Mouse (Mus musculus): Measurements from ENCODE around the gene Ggact. TPM values are rescaled to one million over a fixed set of nuclear protein-coding genes. Genes with fewer than 3 reads are reported as not detected.

Gene Ggact
- polyA plus RNA-seq, 1 experiment from 2014 or later, result 17.7 TPM

DNA sequence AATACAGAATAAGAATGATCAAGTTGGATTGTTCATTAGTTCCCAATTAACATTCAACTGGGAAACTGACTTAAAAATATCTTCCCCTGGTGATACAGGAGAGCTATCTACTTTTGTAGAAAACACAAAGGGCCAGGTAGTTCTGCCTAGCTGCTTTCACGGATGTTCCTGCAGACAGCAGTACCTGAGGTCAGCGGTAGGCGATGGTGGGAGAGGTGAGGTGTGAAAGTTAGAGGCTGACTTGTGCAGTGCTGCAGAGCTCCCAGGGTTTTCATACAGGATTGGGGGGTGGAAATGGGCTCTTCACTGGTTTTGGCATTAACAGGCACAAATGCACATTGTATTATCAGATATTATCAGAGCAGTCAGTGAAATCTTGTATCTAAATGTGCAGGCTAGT lies 35.8 kb downstream of the Ggact start:
- no peak overlapping the region for H3K4me2 ChIP-seq (ENCODE audit: low read depth, low read length)
- no peaks in the 10 kb centered on the region for H3K9me3 ChIP-seq (ENCODE audit: control insufficient read depth, low read length)
- H3K36me3 ChIP-seq (ENCODE audit: control insufficient read depth, insufficient read depth, low read length), result no peaks in the 10 kb centered on the region
- H3K27ac ChIP-seq (ENCODE audit: low read length), result no peak overlapping the region
- no peaks in the 10 kb centered on the region for H3K27me3 ChIP-seq (ENCODE audit: control insufficient read depth, insufficient read depth, low read depth, low read length)
- H3K9ac ChIP-seq (ENCODE audit: low read length), result no peak overlapping the region
- H3K4me3 ChIP-seq (ENCODE audit: low read length), result no peak overlapping the region
- ATAC-seq (ENCODE audit: low read depth), result no peak
- no peaks in the 10 kb centered on the region for H3K4me1 ChIP-seq (replicated peaks; ENCODE audit: control insufficient read depth, insufficient read depth, low read length)
- WGBS, result 69% methylated on average over 3 of the region's 3 CpGs

DNA sequence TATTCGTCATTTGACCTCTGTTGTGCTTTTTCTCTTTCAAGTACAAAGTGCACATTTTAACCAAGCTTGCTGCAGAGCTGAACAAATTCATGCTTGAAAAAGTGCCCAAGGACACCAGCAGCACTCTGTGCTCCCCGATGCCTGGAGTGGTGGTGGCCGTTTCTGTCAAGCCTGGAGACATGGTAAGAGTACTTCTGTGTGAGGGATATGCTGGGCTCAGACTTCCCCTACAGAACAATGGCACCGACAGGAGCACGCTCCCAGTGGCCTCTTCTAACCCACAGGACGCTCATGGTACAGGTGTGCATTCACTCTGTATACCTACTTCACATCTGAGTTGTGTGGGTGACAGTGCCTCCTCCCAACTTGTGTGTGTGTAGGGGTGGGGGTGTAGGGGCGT lies 36.8 kb downstream of the Ggact start:
- WGBS, result 63% methylated on average over 7 of the region's 7 CpGs
- ATAC-seq (ENCODE audit: low read depth), result no peak

DNA sequence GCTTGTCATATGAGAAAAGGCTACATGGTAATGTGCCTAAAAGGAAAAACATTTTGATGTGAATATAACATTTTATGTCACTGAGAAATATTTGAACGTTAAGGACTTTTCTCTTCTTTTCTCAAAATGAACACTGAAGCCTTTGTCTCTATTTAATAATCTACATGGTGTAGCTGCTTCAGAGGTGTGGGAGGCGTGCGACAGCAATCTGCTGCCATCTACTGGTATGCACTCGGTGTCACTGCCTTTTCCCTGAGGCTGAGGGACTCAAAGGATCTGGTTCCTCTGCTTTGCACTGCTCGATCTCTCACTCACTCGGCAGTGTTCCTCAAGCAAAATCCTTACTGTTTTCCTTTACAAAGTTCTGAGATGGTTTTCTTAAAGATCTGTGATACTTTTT lies 37.4 kb downstream of the Ggact start:
- Histone ChIP-seq H3K36me3 (ENCODE audit: control insufficient read depth, insufficient read depth, low read length) (no peaks in the 10 kb centered on the region), H3K4me2 (ENCODE audit: low read depth, low read length) (no peak overlapping the region), H3K27me3 (ENCODE audit: control insufficient read depth, insufficient read depth, low read depth, low read length) (no peaks in the 10 kb centered on the region), H3K4me3 (ENCODE audit: low read length) (no peak overlapping the region), H3K9me3 (ENCODE audit: control insufficient read depth, low read length) (no peaks in the 10 kb centered on the region), H3K27ac (ENCODE audit: low read length) (no peak overlapping the region), H3K4me1 (replicated peaks; ENCODE audit: control insufficient read depth, insufficient read depth, low read length) (no peaks in the 10 kb centered on the region), H3K9ac (ENCODE audit: low read length) (no peak overlapping the region)
- peak; percentile 92 for ATAC-seq (ENCODE audit: low read depth)
- WGBS, result 2% methylated on average over 6 of the region's 6 CpGs

More for the DNA sequence above, 36.8 kb downstream of the Ggact start:
- Histone ChIP-seq H3K4me1 (replicated peaks; ENCODE audit: control insufficient read depth, insufficient read depth, low read length) (no peaks in the 10 kb centered on the region), H3K4me2 (ENCODE audit: low read depth, low read length) (no peak overlapping the region), H3K27ac (ENCODE audit: low read length) (no peak overlapping the region), H3K27me3 (ENCODE audit: control insufficient read depth, insufficient read depth, low read depth, low read length) (no peaks in the 10 kb centered on the region), H3K9me3 (ENCODE audit: control insufficient read depth, low read length) (no peaks in the 10 kb centered on the region), H3K9ac (ENCODE audit: low read length) (no peak overlapping the region), H3K36me3 (ENCODE audit: control insufficient read depth, insufficient read depth, low read length) (no peaks in the 10 kb centered on the region), H3K4me3 (ENCODE audit: low read length) (no peak overlapping the region)

DNA sequence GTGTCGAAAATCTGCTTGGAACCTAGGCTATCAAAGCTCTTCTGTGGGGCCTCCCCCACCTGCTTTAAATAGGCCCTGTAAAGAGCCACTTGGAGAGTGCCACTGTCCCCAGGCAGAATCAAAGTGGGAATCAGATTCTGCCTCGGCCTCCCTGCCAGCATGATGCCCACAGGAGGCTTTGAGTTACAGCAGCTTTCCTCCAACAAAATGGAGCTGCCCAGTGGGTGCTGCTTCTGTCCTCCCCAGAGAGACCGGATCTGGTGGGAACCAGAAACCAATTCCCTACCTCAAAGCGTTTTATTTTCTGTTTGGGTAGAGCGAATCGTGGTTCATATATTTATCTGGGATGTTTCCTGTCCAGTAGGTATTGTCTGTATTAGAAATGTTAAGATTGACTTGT lies 37.9 kb downstream of the Ggact start:
- ATAC-seq (ENCODE audit: low read depth), result no peak
- H3K9ac ChIP-seq (ENCODE audit: low read length), result no peak overlapping the region
- no peaks in the 10 kb centered on the region for H3K27me3 ChIP-seq (ENCODE audit: control insufficient read depth, insufficient read depth, low read depth, low read length)
- no peak overlapping the region for H3K4me2 ChIP-seq (ENCODE audit: low read depth, low read length)
- WGBS, result 72% methylated on average over 6 of the region's 6 CpGs
- H3K4me3 ChIP-seq (ENCODE audit: low read length), result no peak overlapping the region
- H3K9me3 ChIP-seq (ENCODE audit: control insufficient read depth, low read length), result no peaks in the 10 kb centered on the region
- H3K36me3 ChIP-seq (ENCODE audit: control insufficient read depth, insufficient read depth, low read length), result no peaks in the 10 kb centered on the region
- H3K4me1 ChIP-seq (replicated peaks; ENCODE audit: control insufficient read depth, insufficient read depth, low read length), result no peaks in the 10 kb centered on the region
- H3K27ac ChIP-seq (ENCODE audit: low read length), result no peak overlapping the region

DNA sequence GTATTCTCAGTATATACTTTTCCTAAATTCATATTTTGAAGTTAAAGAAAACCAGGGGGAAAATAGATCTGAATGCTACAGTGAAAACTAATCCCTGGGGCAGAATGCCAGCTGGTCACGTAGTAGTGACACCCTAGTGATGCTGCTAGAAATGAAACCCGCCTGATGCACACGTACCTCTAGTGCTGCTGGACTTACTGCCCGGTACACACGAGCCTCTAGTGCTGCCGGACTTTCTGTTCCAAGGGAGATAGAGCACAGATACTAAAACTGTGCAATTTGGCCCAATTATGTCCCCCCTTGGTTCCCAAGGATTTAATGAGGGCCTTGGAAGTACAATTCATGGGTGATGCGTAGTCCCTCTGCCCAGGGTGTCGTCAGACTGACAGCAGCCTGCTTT lies 38.5 kb downstream of the Ggact start:
- H3K36me3 ChIP-seq (ENCODE audit: control insufficient read depth, insufficient read depth, low read length), result no peaks in the 10 kb centered on the region
- H3K27ac ChIP-seq (ENCODE audit: low read length), result no peak overlapping the region
- no peak overlapping the region for H3K4me3 ChIP-seq (ENCODE audit: low read length)
- ATAC-seq (ENCODE audit: low read depth), result no peak
- H3K4me1 ChIP-seq (replicated peaks; ENCODE audit: control insufficient read depth, insufficient read depth, low read length), result no peaks in the 10 kb centered on the region
- H3K9me3 ChIP-seq (ENCODE audit: control insufficient read depth, low read length), result no peaks in the 10 kb centered on the region
- no peak overlapping the region for H3K9ac ChIP-seq (ENCODE audit: low read length)
- WGBS, result 79% methylated on average over 8 of the region's 8 CpGs
- no peak overlapping the region for H3K4me2 ChIP-seq (ENCODE audit: low read depth, low read length)
- H3K27me3 ChIP-seq (ENCODE audit: control insufficient read depth, insufficient read depth, low read depth, low read length), result no peaks in the 10 kb centered on the region

DNA sequence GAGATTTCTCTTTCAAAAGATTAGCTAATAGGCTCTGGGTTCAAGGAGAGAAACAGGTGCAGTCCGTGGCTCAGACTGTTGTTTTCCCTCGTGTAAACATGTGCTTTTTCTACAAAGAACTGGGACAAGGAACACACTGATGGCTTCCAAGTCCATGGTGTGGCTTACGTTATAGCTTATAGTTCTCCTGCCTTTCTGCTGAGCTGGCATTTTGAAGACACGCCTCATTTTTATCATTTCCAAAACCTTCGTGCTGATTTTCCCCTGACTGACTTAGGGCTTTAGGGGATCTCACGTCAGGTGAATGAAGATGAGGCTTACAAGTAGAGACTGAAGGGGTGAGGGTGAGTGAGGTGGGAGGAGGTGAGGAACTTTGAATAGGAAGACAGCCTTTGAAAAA lies 40.9 kb downstream of the Ggact start:
- Histone ChIP-seq H3K27me3 (ENCODE audit: control insufficient read depth, insufficient read depth, low read depth, low read length) (no peaks in the 10 kb centered on the region), H3K27ac (ENCODE audit: low read length) (no peak overlapping the region), H3K4me2 (ENCODE audit: low read depth, low read length) (no peak overlapping the region), H3K9ac (ENCODE audit: low read length) (no peak overlapping the region), H3K9me3 (ENCODE audit: control insufficient read depth, low read length) (no peaks in the 10 kb centered on the region), H3K4me1 (replicated peaks; ENCODE audit: control insufficient read depth, insufficient read depth, low read length) (no peaks in the 10 kb centered on the region), H3K4me3 (ENCODE audit: low read length) (no peak overlapping the region), H3K36me3 (ENCODE audit: control insufficient read depth, insufficient read depth, low read length) (no peaks in the 10 kb centered on the region)
- ATAC-seq (ENCODE audit: low read depth), result no peak
- WGBS, result 64% methylated on average over 6 of the region's 6 CpGs

DNA sequence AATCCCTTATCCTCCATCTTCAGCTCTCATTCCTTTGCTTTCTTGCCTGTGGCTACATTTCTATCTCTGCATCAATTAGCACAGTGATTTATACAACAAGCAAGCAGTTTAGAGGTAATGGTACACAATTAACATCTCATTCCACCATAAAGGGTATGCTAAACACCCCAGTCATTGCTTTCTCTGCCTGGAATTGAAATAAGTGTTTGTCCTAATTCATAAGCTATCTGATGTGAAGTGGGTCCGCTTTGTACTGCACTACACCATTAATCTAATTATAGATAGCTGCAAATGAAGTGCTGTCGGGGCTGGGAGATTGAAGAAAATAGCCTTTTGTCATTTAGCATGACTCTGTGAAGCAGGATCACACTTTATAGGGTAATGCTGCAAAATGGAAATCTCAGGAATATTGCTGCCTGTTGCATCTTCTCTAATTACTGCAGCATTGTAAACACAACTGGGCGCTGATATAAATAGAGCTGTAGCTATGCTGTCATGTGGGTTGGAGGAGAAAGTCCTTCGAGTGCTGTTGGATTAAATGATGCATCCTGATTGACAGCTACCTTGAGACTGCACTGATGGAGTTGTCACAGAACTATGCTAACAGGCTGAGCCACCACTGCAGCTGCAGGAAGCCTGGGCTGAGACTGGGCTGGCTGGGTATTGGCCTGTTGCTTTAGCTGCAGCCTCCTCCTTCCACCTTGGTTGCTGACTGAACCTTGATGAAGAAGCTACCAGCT lies 41.5 kb downstream of the Ggact start:
- no peak overlapping the region for H3K4me2 ChIP-seq (ENCODE audit: low read depth, low read length)
- no peak overlapping the region for H3K4me3 ChIP-seq (ENCODE audit: low read length)
- WGBS, result 58% methylated on average over 4 of the region's 4 CpGs
- no peaks in the 10 kb centered on the region for H3K4me1 ChIP-seq (replicated peaks; ENCODE audit: control insufficient read depth, insufficient read depth, low read length)
- no peak overlapping the region for H3K27ac ChIP-seq (ENCODE audit: low read length)
- no peak for ATAC-seq (ENCODE audit: low read depth)
- no peaks in the 10 kb centered on the region for H3K36me3 ChIP-seq (ENCODE audit: control insufficient read depth, insufficient read depth, low read length)
- no peaks in the 10 kb centered on the region for H3K27me3 ChIP-seq (ENCODE audit: control insufficient read depth, insufficient read depth, low read depth, low read length)
- H3K9ac ChIP-seq (ENCODE audit: low read length), result no peak overlapping the region
- no peaks in the 10 kb centered on the region for H3K9me3 ChIP-seq (ENCODE audit: control insufficient read depth, low read length)

DNA sequence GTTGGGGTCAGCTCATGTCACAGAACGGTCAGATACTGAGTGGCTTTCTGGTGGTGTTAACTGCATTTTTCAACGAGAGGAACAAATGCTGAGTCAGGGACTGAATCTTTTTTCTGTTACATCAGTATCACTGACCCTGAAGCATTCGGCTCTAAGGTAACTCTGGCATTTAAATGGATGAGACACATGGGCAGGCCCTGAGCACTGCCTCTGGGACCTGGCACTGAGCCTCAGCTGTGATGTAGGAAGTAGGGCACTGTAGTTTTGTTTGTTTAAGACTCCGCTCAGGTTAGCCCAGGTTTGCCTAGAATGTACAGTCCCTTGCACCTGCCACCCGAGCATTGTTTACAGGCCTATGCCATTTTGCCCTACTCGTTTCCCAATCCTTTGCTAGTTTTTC lies 43.7 kb downstream of the Ggact start:
- H3K36me3 ChIP-seq (ENCODE audit: control insufficient read depth, insufficient read depth, low read length), result no peaks in the 10 kb centered on the region
- no peaks in the 10 kb centered on the region for H3K27me3 ChIP-seq (ENCODE audit: control insufficient read depth, insufficient read depth, low read depth, low read length)
- H3K4me1 ChIP-seq (replicated peaks; ENCODE audit: control insufficient read depth, insufficient read depth, low read length), result no peaks in the 10 kb centered on the region
- no peak overlapping the region for H3K4me3 ChIP-seq (ENCODE audit: low read length)
- no peak for ATAC-seq (ENCODE audit: low read depth)
- no peaks in the 10 kb centered on the region for H3K9me3 ChIP-seq (ENCODE audit: control insufficient read depth, low read length)
- 65% methylated on average over 6 of the region's 6 CpGs for WGBS
- no peak overlapping the region for H3K27ac ChIP-seq (ENCODE audit: low read length)
- H3K4me2 ChIP-seq (ENCODE audit: low read depth, low read length), result no peak overlapping the region
- no peak overlapping the region for H3K9ac ChIP-seq (ENCODE audit: low read length)

DNA sequence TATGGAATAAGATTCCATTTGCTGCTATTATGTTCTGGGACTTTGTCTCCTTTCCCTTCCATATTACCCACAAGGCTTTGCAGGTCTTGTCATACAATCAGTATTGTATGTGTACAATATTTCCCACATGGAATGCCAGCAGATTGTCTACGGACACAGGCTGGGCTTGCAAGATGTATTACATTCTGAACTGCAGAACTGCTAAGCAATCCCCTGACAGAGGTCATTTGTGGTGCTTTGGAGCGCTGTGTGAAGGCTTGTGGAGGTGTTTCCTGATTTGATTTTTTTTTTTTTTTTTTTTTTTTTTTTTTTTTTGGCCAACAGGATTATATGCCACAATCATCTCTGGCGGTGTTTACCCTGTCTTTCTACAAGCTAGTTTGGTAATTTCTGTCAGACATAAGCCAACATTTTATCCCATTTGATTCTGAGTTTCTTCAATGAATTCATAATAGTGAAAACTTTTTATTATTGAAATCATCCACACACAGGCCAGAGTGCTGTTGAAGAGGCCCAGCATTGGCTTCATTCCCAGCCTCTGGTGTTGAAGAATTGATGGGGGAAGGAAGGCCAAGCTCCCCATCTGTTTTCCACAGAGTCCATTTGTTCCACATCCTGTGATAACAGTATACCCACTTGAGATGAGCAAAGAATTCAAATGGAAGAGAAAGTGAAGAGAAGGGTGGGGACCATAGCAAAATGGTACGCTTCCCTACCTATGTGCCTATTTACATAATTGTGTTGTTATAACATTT lies 45.8 kb downstream of the Ggact start:
- H3K4me1 ChIP-seq (replicated peaks; ENCODE audit: control insufficient read depth, insufficient read depth, low read length), result no peaks in the 10 kb centered on the region
- H3K4me3 ChIP-seq (ENCODE audit: low read length), result no peak overlapping the region
- no peaks in the 10 kb centered on the region for H3K9me3 ChIP-seq (ENCODE audit: control insufficient read depth, low read length)
- H3K4me2 ChIP-seq (ENCODE audit: low read depth, low read length), result no peak overlapping the region
- ATAC-seq (ENCODE audit: low read depth), result peak; percentile 81
- H3K36me3 ChIP-seq (ENCODE audit: control insufficient read depth, insufficient read depth, low read length), result no peaks in the 10 kb centered on the region
- H3K27ac ChIP-seq (ENCODE audit: low read length), result no peak overlapping the region
- WGBS, result 39% methylated on average over 4 of the region's 4 CpGs
- no peaks in the 10 kb centered on the region for H3K27me3 ChIP-seq (ENCODE audit: control insufficient read depth, insufficient read depth, low read depth, low read length)
- H3K9ac ChIP-seq (ENCODE audit: low read length), result no peak overlapping the region

Measured in lung, embryonic 16.5 days (tissue).